Mouse (Mus musculus) forebrain, postnatal 0 days (tissue): Measurements from ENCODE around the gene Btbd35f6. TPM values are rescaled to one million over a fixed set of nuclear protein-coding genes. Genes with fewer than 3 reads are reported as not detected.
"Not testable (repeated sequence)": the region's sequence is repeated elsewhere in the genome, so short reads cannot be mapped to it uniquely, and the experiment has no call there.

Source experiments
- ATAC-seq: fragments of 200-750 bp; cut with Nextera tagmentation; 2 replicates; pipeline ENCODE4 v1.8.0; 2017; ENCODE audit warnings: mild to moderate bottlenecking, moderate library complexity
- DNase-seq: peaks from one replicate; pipeline ENCODE4 v3.0.0-alpha.2; 2015
- H3K27ac ChIP-seq: fragments of 300-500 bp; sonication (generic); 2 replicates; pipeline ENCODE4 v1.5.1; 2014; ENCODE audit warnings: low read depth, mild to moderate bottlenecking, antibody characterized with exemption, low read length, moderate library complexity, mixed read lengths
- H3K27me3 ChIP-seq: fragments of 300-500 bp; sonication (generic); 2 replicates; pipeline ENCODE4 v1.6.1; 2014; ENCODE audit warnings: mild to moderate bottlenecking, low read length, mixed read lengths; ENCODE audit not compliant: insufficient read depth
- H3K36me3 ChIP-seq: fragments of 300-500 bp; sonication (generic); 2 replicates; pipeline ENCODE4 v1.6.1; 2014; ENCODE audit warnings: mild to moderate bottlenecking, moderate library complexity; ENCODE audit not compliant: insufficient read depth
- H3K4me1 ChIP-seq: fragments of 300-500 bp; sonication (generic); 2 replicates; pipeline ENCODE4 v1.6.1; 2014; ENCODE audit warnings: antibody characterized with exemption; ENCODE audit not compliant: insufficient read depth
- H3K4me2 ChIP-seq: fragments of 300-500 bp; sonication (generic); 2 replicates; pipeline ENCODE4 v1.6.1; 2014; ENCODE audit warnings: low read depth, mild to moderate bottlenecking, moderate library complexity
- H3K4me3 ChIP-seq: fragments of 300-500 bp; sonication (generic); 2 replicates; pipeline ENCODE4 v1.5.1; 2014; ENCODE audit warnings: low read depth, low read length, mixed read lengths
- H3K9ac ChIP-seq: fragments of 300-500 bp; sonication (generic); 2 replicates; pipeline ENCODE4 v1.6.1; 2014; ENCODE audit warnings: mild to moderate bottlenecking
- H3K9me3 ChIP-seq: fragments of 300-500 bp; sonication (generic); 2 replicates; pipeline ENCODE4 v1.6.1; 2016; ENCODE audit warnings: low read length
- WGBS: fragments of 180-500 bp; shearing (Covaris S2); extraction: QIAGEN DNeasy Blood & Tissue Kit; methylation state at CpG from one replicate; pipeline ENCODE4 v1.1.7; 2014; 5-methylcytosine and 5-hydroxymethylcytosine counted together
- polyA plus RNA-seq: library from polyadenylated mRNA; unstranded; fragments of >200 nt; fragmentation: Nextera tagmentation; extraction: Ambion mirVana; gene quantifications from 2 replicates; pipeline ENCODE4 v1.2.1, GENCODE M21; 2015
- total RNA-seq: library from RNA; depleted of rRNA; stranded (reverse); fragments of >200 nt; gene quantifications from 2 replicates; pipeline ENCODE4 v1.2.3, GENCODE M21; 2014; rRNA removed

Gene Btbd35f6
- total RNA-seq (not detected in 2 replicates), polyA plus RNA-seq (not detected in 2 replicates)

GRCm38 (mm10) chrX:33956440-33956839 is at the start of gene Btbd35f6:
TSS of gene Btbd35f6 (minus strand) at chrX:33956540.
- H3K9me3 ChIP-seq, H3K9ac ChIP-seq, H3K4me3 ChIP-seq, H3K27ac ChIP-seq, H3K4me2 ChIP-seq, H3K4me1 ChIP-seq, ATAC-seq, H3K27me3 ChIP-seq, H3K36me3 ChIP-seq, DNase-seq: not testable (repeated sequence)
- no CpG with 5 or more reads among the region's 4 CpGs for WGBS

DNA sequence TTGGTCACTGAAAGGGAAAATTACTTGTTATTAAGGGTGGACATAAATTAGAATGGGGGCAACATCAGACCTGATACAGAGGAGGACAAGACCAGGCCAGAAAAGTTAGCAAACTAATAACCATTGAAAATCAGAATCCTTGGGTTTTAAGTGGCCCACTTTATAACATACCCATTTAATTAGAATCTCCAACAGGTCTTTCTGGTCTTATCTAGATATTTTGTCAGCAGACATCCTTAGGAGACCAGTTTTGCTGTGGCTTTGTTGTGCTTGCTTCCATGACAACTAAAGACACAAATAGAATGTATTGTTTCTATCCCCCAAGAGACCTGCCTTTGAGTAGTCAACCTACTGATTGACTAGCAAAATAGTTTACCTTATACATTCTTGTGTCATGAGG is 30.4 kb upstream of the Btbd35f6 start, which contains the start of gene Gm21870:
Gene Gm21870 (minus strand): TSS at position 101 of the 400 bp plus-strand sequence.
- H3K36me3 ChIP-seq, H3K4me1 ChIP-seq, H3K27me3 ChIP-seq, H3K9me3 ChIP-seq, H3K4me3 ChIP-seq, H3K27ac ChIP-seq, H3K9ac ChIP-seq, DNase-seq, H3K4me2 ChIP-seq, ATAC-seq: not testable (repeated sequence)

- not testable (repeated sequence) for H3K4me2 ChIP-seq, H3K9ac ChIP-seq, H3K4me1 ChIP-seq, H3K4me3 ChIP-seq, H3K27ac ChIP-seq, H3K27me3 ChIP-seq, DNase-seq, H3K36me3 ChIP-seq, ATAC-seq
- no CpG with 5 or more reads among the region's 1 CpGs for WGBS
- H3K9me3 ChIP-seq = peaks cover 11% of the 10 kb centered on the region
These were observed 26.1 kb downstream of the Btbd35f6 start for GRCm38 (mm10) chrX:33930216-33930615.

DNA sequence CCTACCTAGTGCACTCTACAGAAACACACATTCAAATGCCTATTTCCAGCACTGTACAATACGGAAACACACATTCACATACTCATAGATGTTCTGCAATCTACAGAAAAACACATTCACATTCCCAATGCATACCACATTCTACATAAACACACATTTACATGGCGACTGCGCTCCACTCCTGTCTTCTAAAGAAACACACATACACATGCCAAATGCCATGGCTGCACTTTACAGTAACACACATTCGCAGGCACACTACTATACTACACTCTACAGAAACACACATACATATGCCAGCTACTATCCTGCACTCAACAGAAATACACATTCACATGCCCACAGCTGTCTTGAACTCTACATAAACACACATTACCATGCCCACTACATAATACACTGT is 28.1 kb downstream of the Btbd35f6 start:
- not testable (repeated sequence) for H3K36me3 ChIP-seq, H3K4me1 ChIP-seq, H3K4me2 ChIP-seq, H3K27ac ChIP-seq, DNase-seq, H3K27me3 ChIP-seq, H3K4me3 ChIP-seq, ATAC-seq, H3K9ac ChIP-seq
- 84% methylated on average over 4 of the region's 4 CpGs for WGBS
- peaks cover 11% of the 10 kb centered on the region for H3K9me3 ChIP-seq

DNA sequence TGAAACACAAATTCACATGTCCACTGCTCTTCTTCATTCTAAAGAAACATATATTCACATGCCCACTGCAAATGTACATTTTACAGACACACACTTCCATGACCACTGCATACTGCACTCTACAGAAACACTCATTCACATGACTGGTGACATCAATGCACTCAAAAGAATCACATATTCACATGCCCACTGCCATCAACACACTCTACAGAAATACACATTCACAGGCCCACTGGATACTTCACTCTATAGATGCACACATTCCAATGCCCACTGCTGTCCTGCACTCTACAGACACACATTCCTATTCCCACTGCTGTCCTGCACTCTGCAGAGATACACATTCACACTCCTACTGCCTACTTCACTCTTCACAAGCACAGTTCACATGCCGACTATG is 30.0 kb downstream of the Btbd35f6 start:
- WGBS = no CpG with 5 or more reads among the region's 1 CpGs
- not testable (repeated sequence) for DNase-seq, ATAC-seq, H3K4me2 ChIP-seq, H3K36me3 ChIP-seq, H3K27me3 ChIP-seq, H3K4me3 ChIP-seq, H3K9ac ChIP-seq, H3K27ac ChIP-seq, H3K4me1 ChIP-seq
- H3K9me3 ChIP-seq = peaks cover 11% of the 10 kb centered on the region

DNA sequence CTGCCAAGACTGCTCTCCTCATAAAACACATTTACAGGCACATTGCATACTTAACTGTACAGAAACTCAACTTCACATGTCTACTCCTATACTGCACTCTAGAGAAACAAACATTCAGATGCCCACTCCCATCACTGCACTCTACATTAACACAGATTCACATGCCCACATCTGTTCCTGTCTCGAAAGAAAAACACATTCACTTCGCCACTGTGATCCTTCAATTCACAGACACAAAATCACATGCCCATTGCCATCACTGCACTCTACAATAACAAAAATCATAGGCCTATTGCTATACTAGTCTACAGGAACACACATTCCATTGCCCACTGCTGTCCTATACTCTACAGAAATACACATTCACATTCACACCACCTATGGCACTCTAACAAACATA is 30.9 kb downstream of the Btbd35f6 start:
- H3K27me3 ChIP-seq, H3K27ac ChIP-seq, H3K36me3 ChIP-seq, ATAC-seq, H3K4me2 ChIP-seq, DNase-seq, H3K4me3 ChIP-seq, H3K9ac ChIP-seq, H3K4me1 ChIP-seq: not testable (repeated sequence)
- WGBS = 83% methylated on average over 2 of the region's 2 CpGs
- peaks cover 11% of the 10 kb centered on the region for H3K9me3 ChIP-seq

Other genes with a start within 250 kb of the Btbd35f6 start
- gene Gm21870, start 30.3 kb upstream of the Btbd35f6 start, total RNA-seq = not detected in 2 replicates
- gene Gm21870, start 30.3 kb upstream of the Btbd35f6 start, polyA plus RNA-seq = not detected in 2 replicates
- gene Btbd35f9, start 205.0 kb upstream of the Btbd35f6 start, total RNA-seq = not detected in 2 replicates
- gene Btbd35f9, start 205.0 kb upstream of the Btbd35f6 start, polyA plus RNA-seq = not detected in 2 replicates